ENCODE assay signal across 27 mouse cellular contexts in the genomic region with DNA sequence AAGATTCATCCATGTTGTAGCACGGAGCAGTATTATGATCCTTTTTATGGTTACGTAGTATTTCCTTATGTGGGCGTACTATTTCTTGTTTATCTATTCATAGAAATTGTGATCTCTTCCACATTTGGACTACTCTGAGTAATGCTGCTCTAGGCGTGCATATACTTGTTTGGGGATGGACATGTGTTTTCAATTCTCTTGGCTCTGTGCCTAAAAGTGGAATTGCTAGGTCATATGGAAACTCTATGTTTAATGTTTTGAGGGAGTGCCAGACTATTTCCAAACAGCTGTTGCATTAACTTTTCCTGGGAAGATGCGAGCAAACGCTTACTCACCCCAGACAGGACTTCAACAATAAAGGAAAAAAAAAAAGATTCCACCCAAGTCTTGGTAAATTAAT.
DNase-seq lines count a peak whose midpoint lies in the region; ATAC-seq and TF ChIP-seq lines count a peak whose summit lies in the region.
"Had no signal": no experiment of that assay in that cellular context is flagged by ENCODE, and none has a peak within 500 bp of the region (broad histone marks: within the 10 kb centered on the region; RNA-seq: fewer than 3 reads in every experiment).

No protein-coding gene starts in this region.

- no peaks in the 10 kb centered on the region for H3K27me3 ChIP-seq in lung, embryonic 15.5 days
- no peaks in the 10 kb centered on the region for H3K27me3 ChIP-seq in intestine, embryonic 15.5 days (replicated peaks)
- H3K27me3 ChIP-seq: heart, embryonic 13.5 days; hindbrain, embryonic 15.5 days; megakaryocyte, embryonic 14.5 days; midbrain, embryonic 15.5 days had no signal

- TF ChIP-seq CTCF in lung, adult 2 months (IDR thresholded peaks at IDR 0.05; ENCODE audit: insufficient read depth, low read length): no peak
- no peak for TF ChIP-seq CTCF in brain, embryonic 14.5 days (IDR thresholded peaks at IDR 0.05; ENCODE audit: borderline replicate concordance, extremely low read depth, insufficient read depth, insufficient read length)

- no peak overlapping the region for H3K9ac ChIP-seq in lung, embryonic 15.5 days
- no peak overlapping the region for H3K9ac ChIP-seq in intestine, embryonic 15.5 days
- H3K9ac ChIP-seq: forebrain, postnatal 0 days; heart, embryonic 13.5 days; hindbrain, embryonic 15.5 days; midbrain, embryonic 15.5 days had no signal

- no peaks in the 10 kb centered on the region for H3K4me1 ChIP-seq in lung, embryonic 15.5 days
- no peaks in the 10 kb centered on the region for H3K4me1 ChIP-seq in lung, adult 2 months (ENCODE audit: control insufficient read depth, insufficient read depth, low read length)
- H3K4me1 ChIP-seq in intestine, embryonic 15.5 days (replicated peaks): no peaks in the 10 kb centered on the region
- H3K4me1 ChIP-seq: heart, embryonic 13.5 days; hindbrain, embryonic 15.5 days; megakaryocyte, embryonic 14.5 days; midbrain, embryonic 15.5 days had no signal

- H3K9me3 ChIP-seq in lung, embryonic 15.5 days: no peaks in the 10 kb centered on the region
- H3K9me3 ChIP-seq in intestine, embryonic 15.5 days: no peaks in the 10 kb centered on the region
- H3K9me3 ChIP-seq: heart, embryonic 13.5 days; hindbrain, embryonic 15.5 days; megakaryocyte, embryonic 14.5 days; midbrain, embryonic 15.5 days had no signal

- no peaks in the 10 kb centered on the region for H3K36me3 ChIP-seq in lung, embryonic 15.5 days
- H3K36me3 ChIP-seq in intestine, embryonic 15.5 days: no peaks in the 10 kb centered on the region
- H3K36me3 ChIP-seq: heart, embryonic 13.5 days; hindbrain, embryonic 15.5 days; midbrain, embryonic 15.5 days had no signal

- no peak for TF ChIP-seq POLR2A in lung, adult 2 months (IDR thresholded peaks at IDR 0.05; ENCODE audit: borderline replicate concordance, extremely low read depth, low read depth, low read length)
- no peak for TF ChIP-seq POLR2A in brain, embryonic 14.5 days (IDR thresholded peaks at IDR 0.05; ENCODE audit: borderline replicate concordance, extremely low read depth, insufficient read depth, insufficient read length, poor library complexity, severe bottlenecking)

- H3K4me3 ChIP-seq in lung, embryonic 15.5 days: no peak overlapping the region
- no peak overlapping the region for H3K4me3 ChIP-seq in lung, adult 2 months (replicated peaks; ENCODE audit: extremely low read depth, low read depth, low read length)
- H3K4me3 ChIP-seq in intestine, embryonic 15.5 days (replicated peaks): no peak overlapping the region
- H3K4me3 ChIP-seq: gastrocnemius, adult 2 months; heart, embryonic 13.5 days; hindbrain, embryonic 15.5 days; megakaryocyte, embryonic 14.5 days; midbrain, embryonic 15.5 days had no signal

- 0 out of 2 replicates have a peak, but pooled peaks have one; percentile 19 for ATAC-seq in lung, embryonic 15.5 days (ENCODE audit: borderline replicate concordance, extremely low read depth, low FRiP score, low TSS enrichment)
- ATAC-seq in intestine, embryonic 15.5 days: peak; percentile 55; the same call in 1 of the 2 replicates
- ATAC-seq: activated CD4-positive, CD25-positive, alpha-beta regulatory T cell, adult 4 months; forebrain, postnatal 0 days; midbrain, embryonic 15.5 days had no signal

- H3K4me2 ChIP-seq in lung, embryonic 15.5 days: no peak overlapping the region
- H3K4me2 ChIP-seq in intestine, embryonic 15.5 days (replicated peaks): no peak overlapping the region
- H3K4me2 ChIP-seq: heart, embryonic 13.5 days; hindbrain, embryonic 15.5 days; liver, embryonic 11.5 days; midbrain, embryonic 15.5 days had no signal

- 67% methylated on average over 6 of the region's 6 CpGs for WGBS in lung, embryonic 15.5 days
- 84% methylated on average over 6 of the region's 6 CpGs for WGBS in lung, adult 2 months
- WGBS in intestine, embryonic 15.5 days: 66% methylated on average over 6 of the region's 6 CpGs

- H3K27ac ChIP-seq in lung, embryonic 15.5 days: no peak overlapping the region
- no peak overlapping the region for H3K27ac ChIP-seq in intestine, embryonic 15.5 days
- H3K27ac ChIP-seq: gastrocnemius, adult 2 months; heart, embryonic 13.5 days; hindbrain, embryonic 15.5 days; midbrain, embryonic 15.5 days had no signal

- intact Hi-C loops in gastrocnemius, postnatal 36 days (cut with DNase I): no loop called here

- no peak for DNase-seq in lung, adult 2 months
- peak; percentile 94 for DNase-seq in NIH3T3 (ENCODE audit: low read depth)
- peak; percentile 6 for DNase-seq in brain, embryonic 14.5 days (ENCODE audit: low read depth)
- no peak for DNase-seq in yolk sac, embryonic 10.5 days (ENCODE audit: low spot score)
- no peak for DNase-seq in gastrocnemius, postnatal 36 days
- no peak for DNase-seq in gastrocnemius, adult 18-20 months (ENCODE audit: low spot score)
- DNase-seq: adrenal gland, postnatal 10 days; cerebellum, adult 11-12 months; cerebellum, postnatal 36 days; forebrain, postnatal 0 days; gastrocnemius, adult 2 months; heart, adult 11 months; heart, postnatal 36 days; kidney, adult 2 months; kidney, postnatal 10 days; layer of hippocampus, postnatal 36 days; lung, postnatal 14 days; spleen, adult 18-20 months; thymus, adult 2 months had no signal

Comparison
In these comparisons a context has a peak if more than half of its experiments do, and no peak if none do; other contexts are left out.
1. DNase-seq: peak in NIH3T3 (single experiment) and brain, embryonic 14.5 days (single experiment); none in lung, adult 2 months (single experiment), yolk sac, embryonic 10.5 days (single experiment), gastrocnemius, postnatal 36 days (0 of 2) and gastrocnemius, adult 18-20 months (single experiment).